Mouse (Mus musculus) hindbrain, embryonic 13.5 days (tissue): Measurements from ENCODE around the gene Mettl8. TPM values are rescaled to one million over a fixed set of nuclear protein-coding genes. Genes with fewer than 3 reads are reported as not detected.

Experiments used
- ATAC-seq: fragments of 200-750 bp; cut with Nextera tagmentation; 2 replicates; pipeline ENCODE4 v1.8.0; 2017; ENCODE audit warnings: moderate TSS enrichment; ENCODE audit not compliant: low FRiP score
- H3K27ac ChIP-seq: fragments of 300-500 bp; sonication (generic); 2 replicates; pipeline ENCODE4 v1.5.1; 2015; ENCODE audit warnings: inconsistent platforms, mild to moderate bottlenecking, moderate library complexity
- H3K27me3 ChIP-seq: fragments of 300-500 bp; sonication (generic); 2 replicates; pipeline ENCODE4 v1.6.1; 2015; ENCODE audit warnings: mild to moderate bottlenecking, inconsistent platforms
- H3K36me3 ChIP-seq: fragments of 300-500 bp; sonication (generic); 2 replicates; pipeline ENCODE4 v1.6.1; 2015; ENCODE audit warnings: mild to moderate bottlenecking, inconsistent platforms
- H3K4me1 ChIP-seq: fragments of 300-500 bp; sonication (generic); replicated peaks from 2 replicates; pipeline ENCODE4 v1.6.1; 2015; ENCODE audit warnings: inconsistent platforms
- H3K4me2 ChIP-seq: fragments of 300-500 bp; sonication (generic); 2 replicates; pipeline ENCODE4 v1.6.1; 2015; ENCODE audit warnings: inconsistent platforms, mild to moderate bottlenecking, moderate library complexity
- H3K4me3 ChIP-seq: fragments of 300-500 bp; sonication (generic); 2 replicates; pipeline ENCODE4 v1.5.1; 2015; ENCODE audit warnings: mild to moderate bottlenecking, inconsistent platforms
- H3K9ac ChIP-seq: fragments of 300-500 bp; sonication (generic); 2 replicates; pipeline ENCODE4 v1.6.1; 2015; ENCODE audit warnings: mild to moderate bottlenecking, inconsistent platforms
- H3K9me3 ChIP-seq: fragments of 300-500 bp; sonication (generic); 2 replicates; pipeline ENCODE4 v1.6.1; 2016; ENCODE audit warnings: inconsistent platforms
- WGBS: fragments of 180-500 bp; shearing (Covaris S2); methylation state at CpG from one replicate; pipeline ENCODE4 v1.1.7; 2015; 5-methylcytosine and 5-hydroxymethylcytosine counted together
- polyA plus RNA-seq: library from polyadenylated mRNA; unstranded; fragments of >200 nt; fragmentation: Nextera tagmentation; extraction: Ambion mirVana; gene quantifications from 2 replicates; pipeline ENCODE4 v1.2.1, GENCODE M21; 2015

Gene Mettl8
- polyA plus RNA-seq, 1 experiment from 2014 or later, result 16.4 TPM

DNA sequence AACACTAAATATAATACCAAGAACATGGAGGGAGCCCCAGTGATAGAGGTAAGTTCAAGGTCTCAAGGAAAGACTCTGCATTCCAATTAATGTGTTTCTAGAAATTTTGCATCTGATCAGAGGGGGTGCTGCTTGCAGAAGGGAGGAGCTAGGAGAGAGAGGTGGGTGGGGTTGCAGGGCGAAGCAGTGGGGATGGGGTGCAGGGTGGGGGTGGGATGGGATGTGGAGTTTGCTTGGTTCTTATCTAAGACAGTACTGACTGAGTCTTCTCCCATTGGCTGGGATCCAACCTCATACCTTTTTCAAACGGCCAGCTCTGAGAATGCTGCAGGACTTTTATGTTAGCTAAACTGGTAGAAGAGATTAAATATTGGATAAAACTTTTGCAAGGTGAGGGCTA, 56.6 kb downstream of the Mettl8 start:
- H3K27me3 ChIP-seq, result no peaks in the 10 kb centered on the region
- H3K4me2 ChIP-seq, result no peak overlapping the region
- no peaks in the 10 kb centered on the region for H3K9me3 ChIP-seq
- H3K27ac ChIP-seq, result no peak overlapping the region
- H3K4me1 ChIP-seq, result no peaks in the 10 kb centered on the region
- no peaks in the 10 kb centered on the region for H3K36me3 ChIP-seq
- 81% methylated on average over 2 of the region's 2 CpGs for WGBS
- no peak for ATAC-seq
- no peak overlapping the region for H3K4me3 ChIP-seq
- H3K9ac ChIP-seq, result no peak overlapping the region

DNA sequence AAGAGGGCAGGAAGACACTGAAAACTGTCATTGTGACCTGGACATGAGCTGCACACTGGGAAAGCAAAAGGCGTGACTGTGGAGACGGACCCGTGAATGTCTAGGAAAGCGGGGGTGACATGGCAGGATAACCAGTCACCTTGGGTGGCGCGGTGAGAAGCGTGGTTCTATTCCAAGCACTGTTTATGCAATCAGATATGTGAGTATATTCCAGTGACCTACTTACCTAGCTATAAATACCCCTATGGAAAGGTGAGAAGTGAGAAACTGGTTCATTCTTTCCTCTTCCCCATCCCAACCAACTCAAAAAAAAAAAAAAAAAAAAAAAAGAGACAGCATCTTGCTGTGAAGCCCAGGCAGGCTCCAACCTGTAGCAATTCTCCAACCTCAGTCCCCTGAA, 58.9 kb downstream of the Mettl8 start:
- Histone ChIP-seq H3K4me2 (no peak overlapping the region), H3K4me3 (no peak overlapping the region), H3K27me3 (no peaks in the 10 kb centered on the region), H3K27ac (no peak overlapping the region), H3K36me3 (no peaks in the 10 kb centered on the region), H3K4me1 (no peaks in the 10 kb centered on the region), H3K9me3 (no peaks in the 10 kb centered on the region), H3K9ac (no peak overlapping the region)
- ATAC-seq, result no peak
- WGBS, result 97% methylated on average over 7 of the region's 7 CpGs

DNA sequence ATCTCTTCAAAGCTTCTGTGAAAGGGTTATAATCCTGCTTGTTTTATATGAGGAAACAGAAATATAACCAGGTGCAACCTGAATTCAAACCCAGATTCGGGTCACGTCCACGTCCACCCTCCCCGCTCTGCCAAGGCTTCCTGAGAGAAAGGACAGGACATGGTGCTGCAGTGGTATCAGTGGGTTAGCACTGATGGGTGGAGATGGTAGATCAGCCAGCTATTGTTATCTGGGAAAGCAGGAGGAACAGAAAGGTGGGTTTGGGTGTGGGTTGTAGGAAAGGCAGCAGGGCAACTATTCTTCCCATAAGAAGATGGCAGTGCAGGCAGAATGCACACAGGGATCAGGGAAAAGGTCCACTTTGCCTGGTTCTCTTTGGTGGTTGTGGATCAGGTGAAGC, 59.5 kb downstream of the Mettl8 start:
- Histone ChIP-seq H3K9ac (no peak overlapping the region), H3K4me1 (no peaks in the 10 kb centered on the region), H3K36me3 (no peaks in the 10 kb centered on the region), H3K4me2 (no peak overlapping the region), H3K4me3 (no peak overlapping the region), H3K9me3 (no peaks in the 10 kb centered on the region), H3K27me3 (no peaks in the 10 kb centered on the region), H3K27ac (no peak overlapping the region)
- 96% methylated on average over 4 of the region's 4 CpGs for WGBS
- ATAC-seq, result no peak

DNA sequence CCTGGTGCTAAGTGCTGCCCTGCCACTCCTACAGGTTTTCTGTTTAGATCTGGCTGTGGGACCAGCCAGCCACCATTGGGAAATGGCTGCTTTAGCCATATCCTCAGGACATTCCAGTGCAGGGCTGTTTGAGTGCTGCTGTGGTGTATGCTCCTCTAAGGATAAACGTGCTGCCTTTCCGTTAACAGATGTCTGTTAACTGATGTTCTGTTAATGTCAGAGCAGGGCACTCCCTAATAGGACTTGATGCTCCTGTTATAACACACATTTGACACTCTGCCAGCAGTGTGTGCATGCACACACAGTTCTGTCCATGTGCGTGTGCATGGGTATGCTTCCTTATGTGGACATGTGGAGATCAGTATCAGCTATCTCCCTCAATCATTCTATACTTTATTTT, 61.6 kb downstream of the Mettl8 start:
- H3K4me1 ChIP-seq, result peaks cover 16% of the 10 kb centered on the region
- ATAC-seq, result no peak
- no peak overlapping the region for H3K4me2 ChIP-seq
- H3K36me3 ChIP-seq, result no peaks in the 10 kb centered on the region
- no peak overlapping the region for H3K4me3 ChIP-seq
- H3K9me3 ChIP-seq, result no peaks in the 10 kb centered on the region
- 83% methylated on average over 3 of the region's 3 CpGs for WGBS
- H3K27ac ChIP-seq, result no peak overlapping the region
- no peaks in the 10 kb centered on the region for H3K27me3 ChIP-seq
- no peak overlapping the region for H3K9ac ChIP-seq

DNA sequence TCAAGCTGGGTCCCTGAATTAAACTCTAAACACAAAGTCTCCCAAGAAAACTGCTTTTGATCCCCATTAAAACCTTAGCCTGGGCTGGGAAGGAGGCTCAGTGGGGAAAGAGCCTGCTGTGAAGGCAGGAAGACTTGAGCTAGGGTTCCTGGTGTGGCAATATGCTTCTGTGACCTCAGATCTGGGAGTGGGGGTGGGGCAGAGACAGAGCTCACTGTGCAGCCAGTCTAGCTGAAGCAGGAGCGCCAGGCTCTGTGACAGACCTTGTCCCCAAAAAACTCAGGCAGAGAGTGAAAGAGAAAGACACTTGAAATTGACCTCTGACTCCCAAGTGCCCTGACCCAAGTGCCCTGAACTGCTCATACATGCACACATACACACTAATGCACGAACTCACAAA, 62.7 kb downstream of the Mettl8 start:
- WGBS, result 77% methylated on average over 2 of the region's 2 CpGs
- H3K4me2 ChIP-seq, result no peak overlapping the region
- H3K9me3 ChIP-seq, result no peaks in the 10 kb centered on the region
- no peak overlapping the region for H3K4me3 ChIP-seq
- no peak overlapping the region for H3K27ac ChIP-seq
- peaks cover 16% of the 10 kb centered on the region for H3K4me1 ChIP-seq
- no peaks in the 10 kb centered on the region for H3K27me3 ChIP-seq
- no peak for ATAC-seq
- no peak overlapping the region for H3K9ac ChIP-seq
- H3K36me3 ChIP-seq, result no peaks in the 10 kb centered on the region

DNA sequence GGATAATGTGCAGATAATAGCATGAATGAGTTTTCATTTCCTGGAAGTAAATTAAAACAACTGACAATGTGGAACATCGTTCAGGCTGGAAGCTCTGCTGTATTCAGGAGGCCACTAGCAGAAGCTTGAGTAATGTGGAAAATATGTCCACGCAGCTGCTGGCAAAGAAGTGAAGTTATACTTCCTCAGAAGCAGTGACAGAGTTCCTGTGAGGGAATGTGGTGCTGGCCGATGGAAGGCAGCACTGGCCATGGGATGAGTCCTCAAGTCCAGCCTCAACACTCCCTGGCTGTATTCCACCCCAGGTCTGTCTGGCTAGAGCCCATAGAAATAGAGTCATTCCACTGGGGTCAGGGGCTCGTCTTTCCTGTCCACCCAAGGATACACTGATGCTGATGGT, 65.2 kb downstream of the Mettl8 start:
- Histone ChIP-seq H3K36me3 (no peaks in the 10 kb centered on the region), H3K9ac (no peak overlapping the region), H3K27me3 (no peaks in the 10 kb centered on the region), H3K4me3 (no peak overlapping the region), H3K9me3 (no peaks in the 10 kb centered on the region), H3K4me2 (no peak overlapping the region), H3K27ac (no peak overlapping the region), H3K4me1 (peaks cover 16% of the 10 kb centered on the region)
- ATAC-seq, result no peak
- WGBS, result 67% methylated on average over 4 of the region's 4 CpGs

DNA sequence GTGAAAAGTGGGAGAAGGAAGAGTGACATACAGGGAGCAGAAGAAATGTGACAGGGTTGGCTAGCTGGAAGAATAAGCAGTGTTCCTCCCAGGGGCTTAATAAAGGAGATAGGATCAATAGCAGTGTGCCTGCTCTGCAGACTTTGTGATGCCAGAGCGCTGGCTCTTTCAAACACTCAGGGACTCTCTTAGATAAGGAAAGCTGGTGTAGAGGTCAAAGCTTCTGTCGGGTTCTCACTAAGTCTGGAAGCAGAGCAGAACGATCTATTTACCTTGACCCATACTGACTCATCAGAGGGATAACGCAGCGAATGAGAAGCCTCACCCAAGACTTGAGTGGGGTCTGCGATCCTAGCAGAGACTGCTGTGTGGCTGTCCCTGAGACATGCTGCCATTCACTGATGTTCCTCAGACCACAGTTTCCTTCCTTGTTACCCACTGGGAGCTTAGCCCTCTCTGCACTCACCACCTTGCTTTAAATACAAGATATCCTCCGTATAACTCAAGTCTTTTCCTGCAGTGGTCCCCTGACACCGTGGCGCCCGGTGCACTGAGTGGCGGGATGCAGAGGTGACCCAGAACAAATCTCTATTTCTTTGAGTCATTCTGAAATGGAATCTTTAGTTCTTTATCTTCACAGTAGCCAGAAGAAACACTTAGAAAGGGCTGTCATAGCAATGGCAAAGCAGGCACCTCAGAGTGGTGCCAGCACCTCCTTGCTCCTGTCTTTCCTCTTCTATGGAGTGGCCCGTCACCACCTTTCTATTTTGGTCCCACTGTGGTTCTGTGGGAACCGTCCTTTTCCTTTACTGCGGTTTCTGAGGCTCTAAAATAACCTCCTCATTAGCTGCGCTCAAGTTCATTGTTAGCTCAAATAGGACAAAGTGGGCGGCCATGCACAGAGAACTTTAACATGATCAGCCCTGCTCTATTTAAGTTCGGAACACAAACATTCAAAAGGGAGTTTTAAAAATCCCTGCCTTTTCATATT, 65.9 kb downstream of the Mettl8 start:
- no peaks in the 10 kb centered on the region for H3K9me3 ChIP-seq
- peaks cover 16% of the 10 kb centered on the region for H3K4me1 ChIP-seq
- H3K4me3 ChIP-seq, result no peak overlapping the region
- H3K36me3 ChIP-seq, result no peaks in the 10 kb centered on the region
- no peak overlapping the region for H3K4me2 ChIP-seq
- H3K27ac ChIP-seq, result peak overlapping the region; percentile 23; the same call in 1 of the 2 replicates
- no peaks in the 10 kb centered on the region for H3K27me3 ChIP-seq
- 69% methylated on average over 17 of the region's 17 CpGs for WGBS
- ATAC-seq, result no peak
- 0 out of 2 replicates have a peak overlapping the region, but pooled peaks have one; percentile 14 for H3K9ac ChIP-seq

DNA sequence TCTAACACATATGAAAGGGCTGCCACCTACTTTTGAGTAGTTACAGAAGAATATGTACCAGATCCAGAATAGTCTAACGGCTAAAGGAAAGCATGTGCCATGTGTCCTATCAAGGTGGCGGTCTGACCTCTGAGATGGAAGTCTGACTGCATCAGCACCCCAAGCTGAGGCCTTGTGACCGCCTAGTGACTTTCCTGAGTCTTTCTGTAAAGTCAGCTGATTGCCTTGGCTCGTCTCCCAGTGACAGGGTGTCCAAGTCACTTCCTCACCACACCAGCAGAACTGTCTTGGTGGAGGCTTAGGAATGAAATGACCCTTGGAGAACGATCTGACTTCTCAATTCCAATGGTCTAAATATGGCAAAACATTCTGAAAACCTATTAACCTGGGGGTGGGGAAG, 77.1 kb downstream of the Mettl8 start:
- Histone ChIP-seq H3K36me3 (no peaks in the 10 kb centered on the region), H3K27me3 (no peaks in the 10 kb centered on the region), H3K9me3 (no peaks in the 10 kb centered on the region), H3K27ac (no peak overlapping the region), H3K4me1 (no peaks in the 10 kb centered on the region), H3K4me2 (no peak overlapping the region), H3K4me3 (no peak overlapping the region), H3K9ac (no peak overlapping the region)
- 86% methylated on average over 5 of the region's 5 CpGs for WGBS
- ATAC-seq, result no peak

DNA sequence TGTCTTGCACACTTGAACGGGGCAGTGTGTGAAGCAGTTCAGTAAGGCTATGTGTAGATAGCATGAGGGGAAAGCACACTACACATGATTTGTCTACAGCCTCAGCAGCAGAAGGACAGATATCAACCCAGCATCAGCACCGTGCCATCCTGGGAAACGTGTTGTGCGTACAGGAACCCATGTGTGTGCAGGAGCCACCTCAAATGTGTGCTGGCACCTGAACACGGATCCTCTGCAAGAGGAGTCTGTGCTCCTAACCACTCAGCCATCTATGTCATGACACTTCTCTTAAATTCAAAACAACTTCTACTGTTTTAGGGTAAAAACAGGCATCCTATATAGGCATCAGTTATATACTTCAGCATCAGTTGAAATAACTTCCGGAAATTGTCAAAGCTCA, 80.6 kb downstream of the Mettl8 start:
- Histone ChIP-seq H3K27ac (no peak overlapping the region), H3K9ac (no peak overlapping the region), H3K4me1 (peaks cover 9% of the 10 kb centered on the region), H3K36me3 (no peaks in the 10 kb centered on the region), H3K27me3 (no peaks in the 10 kb centered on the region), H3K9me3 (no peaks in the 10 kb centered on the region), H3K4me3 (no peak overlapping the region), H3K4me2 (no peak overlapping the region)
- 96% methylated on average over 6 of the region's 6 CpGs for WGBS
- ATAC-seq, result no peak

DNA sequence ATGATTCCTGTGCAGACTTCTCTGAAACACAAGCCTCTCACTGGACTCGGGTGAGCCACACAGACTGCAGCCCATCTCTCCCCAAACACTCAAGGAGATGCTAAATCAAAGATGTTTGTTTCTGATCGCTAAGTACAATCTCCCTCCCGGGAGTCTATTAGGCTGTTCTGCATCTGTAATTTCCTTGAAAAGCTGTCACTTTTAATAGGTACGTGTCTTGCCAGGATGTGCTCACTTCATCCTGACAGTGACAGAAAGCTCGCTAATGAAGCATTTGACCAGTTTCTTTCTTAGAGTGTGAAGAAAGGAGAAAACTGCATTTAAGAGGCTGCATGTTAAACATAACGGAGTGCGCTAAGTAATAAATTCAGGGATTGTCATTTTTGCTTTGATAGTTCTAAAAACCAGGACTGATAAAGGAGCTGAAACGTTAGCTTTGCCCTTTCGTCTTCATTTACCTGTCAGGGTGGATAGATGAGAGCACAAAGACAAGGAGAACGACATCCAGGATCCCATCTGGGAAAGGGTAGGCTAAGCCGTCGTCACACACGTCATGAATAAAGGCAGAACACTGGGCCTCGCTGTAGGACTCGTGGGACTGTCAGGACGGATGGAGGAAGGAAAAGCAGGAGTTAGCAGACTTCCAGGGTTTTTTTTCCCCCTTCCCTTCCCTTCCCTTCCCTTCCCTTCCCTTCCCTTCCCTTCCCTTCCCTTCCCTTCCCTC, 82.4 kb downstream of the Mettl8 start:
- H3K27ac ChIP-seq, result 0 out of 2 replicates have a peak overlapping the region, but pooled peaks have one; percentile 30
- no peak for ATAC-seq
- WGBS, result 54% methylated on average over 16 of the region's 16 CpGs
- no peaks in the 10 kb centered on the region for H3K36me3 ChIP-seq
- peak overlapping the region; percentile 30 for H3K4me2 ChIP-seq
- no peaks in the 10 kb centered on the region for H3K9me3 ChIP-seq
- peak overlapping the region; percentile 55; the same call in 1 of the 2 replicates for H3K9ac ChIP-seq
- H3K27me3 ChIP-seq, result no peaks in the 10 kb centered on the region
- peaks cover 9% of the 10 kb centered on the region for H3K4me1 ChIP-seq
- no peak overlapping the region for H3K4me3 ChIP-seq

DNA sequence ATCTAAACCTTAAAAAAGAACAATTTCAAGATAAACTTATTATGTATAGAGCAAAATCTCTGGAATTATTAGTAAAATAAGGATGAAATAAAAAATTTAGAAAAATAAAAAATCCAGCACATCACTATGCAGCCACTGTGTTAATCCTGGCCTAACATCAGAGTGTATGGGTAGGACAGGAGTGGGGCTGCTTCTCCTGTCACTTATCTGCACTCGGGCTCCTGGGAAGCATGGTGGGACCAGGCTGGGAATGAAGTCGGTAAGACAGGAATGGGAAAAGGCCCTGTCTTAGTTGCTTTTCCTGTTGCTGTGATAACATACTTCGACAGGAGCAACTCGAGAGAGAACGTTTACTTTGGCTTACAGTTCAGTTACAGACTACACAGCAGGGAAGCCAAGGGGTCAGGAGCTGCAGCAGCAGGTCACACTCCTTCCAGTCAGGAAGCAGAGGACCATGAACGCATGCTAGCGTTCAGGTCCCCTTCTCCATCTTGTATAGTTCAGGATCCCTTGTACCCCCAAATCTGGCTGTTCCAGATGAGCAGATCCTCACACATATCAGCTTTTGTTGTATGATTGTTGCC, 85.1 kb downstream of the Mettl8 start:
- H3K9ac ChIP-seq, result no peak overlapping the region
- no peak for ATAC-seq
- no peaks in the 10 kb centered on the region for H3K9me3 ChIP-seq
- peaks cover 4% of the 10 kb centered on the region; the same call in 1 of the 2 replicates for H3K36me3 ChIP-seq
- H3K27ac ChIP-seq, result no peak overlapping the region
- no peak overlapping the region for H3K4me2 ChIP-seq
- 59% methylated on average over 7 of the region's 7 CpGs for WGBS
- H3K4me3 ChIP-seq, result no peak overlapping the region
- H3K27me3 ChIP-seq, result no peaks in the 10 kb centered on the region
- H3K4me1 ChIP-seq, result peaks cover 9% of the 10 kb centered on the region

DNA sequence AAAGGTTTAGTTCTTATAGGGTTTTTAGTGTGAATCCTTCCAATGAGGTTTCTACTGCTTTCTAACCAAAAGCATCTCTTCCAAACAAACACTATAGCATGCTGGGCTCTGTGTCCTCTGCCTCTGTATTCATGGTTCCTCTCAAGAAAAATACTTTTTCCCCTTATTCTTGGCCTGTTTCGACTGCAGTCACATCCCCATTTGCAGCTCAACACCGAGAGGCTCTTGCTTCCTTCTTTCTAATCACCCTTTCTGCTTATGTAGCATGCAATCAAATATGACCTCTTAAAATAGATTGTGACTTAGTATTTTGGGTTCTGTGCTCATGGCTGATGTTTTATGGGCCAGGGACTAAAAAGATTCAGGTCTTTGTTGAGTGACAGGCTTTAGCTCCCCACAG, 87.1 kb downstream of the Mettl8 start:
- H3K9me3 ChIP-seq, result no peaks in the 10 kb centered on the region
- H3K27me3 ChIP-seq, result no peaks in the 10 kb centered on the region
- H3K36me3 ChIP-seq, result peaks cover 9% of the 10 kb centered on the region; the same call in 1 of the 2 replicates
- H3K4me3 ChIP-seq, result no peak overlapping the region
- no peak for ATAC-seq
- H3K27ac ChIP-seq, result no peak overlapping the region
- H3K9ac ChIP-seq, result no peak overlapping the region
- H3K4me1 ChIP-seq, result peaks cover 9% of the 10 kb centered on the region
- H3K4me2 ChIP-seq, result no peak overlapping the region
- WGBS, result 81% methylated on average over 2 of the region's 2 CpGs
